Mouse (Mus musculus) neutrophil, adult 83 days (primary cell): Measurements from ENCODE around the gene Lamp3. TPM values are rescaled to one million over a fixed set of nuclear protein-coding genes. Genes with fewer than 3 reads are reported as not detected.

Experiments used
- total RNA-seq, 2 experiments: library from RNA; stranded (reverse); gene quantifications; one replicate each; pipeline ENCODE4 v1.2.4; 2023

Gene Lamp3
- not detected for total RNA-seq

DNA sequence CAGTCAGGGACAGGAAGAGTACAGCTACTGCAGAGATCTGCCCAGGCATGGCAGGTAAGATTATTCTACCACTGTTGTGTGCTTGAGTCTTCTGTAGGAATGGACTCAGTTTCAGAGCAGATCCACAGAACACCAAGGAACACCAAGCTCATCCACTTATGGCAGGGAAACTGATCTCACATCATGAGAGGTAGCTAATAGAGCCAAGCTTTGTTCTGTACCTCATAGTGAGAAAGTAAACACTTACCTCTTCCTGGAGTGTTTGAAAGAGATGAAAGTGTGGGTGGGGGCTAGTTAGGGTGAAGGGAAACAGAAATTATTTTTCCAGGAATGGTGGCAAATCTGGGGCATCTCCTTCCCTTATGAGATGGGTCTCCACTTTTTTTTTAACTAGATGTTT, at the start of gene Lamp3:
TSS of gene Lamp3 (minus strand) at position 160 of the 400 bp plus-strand sequence.

GRCm38 (mm10) chr16:19629816-19630215, 76.4 kb downstream of the Lamp3 start, which contains the start of gene Olfr171:
Gene Olfr171 (minus strand): TSS chr16:19629916.

DNA sequence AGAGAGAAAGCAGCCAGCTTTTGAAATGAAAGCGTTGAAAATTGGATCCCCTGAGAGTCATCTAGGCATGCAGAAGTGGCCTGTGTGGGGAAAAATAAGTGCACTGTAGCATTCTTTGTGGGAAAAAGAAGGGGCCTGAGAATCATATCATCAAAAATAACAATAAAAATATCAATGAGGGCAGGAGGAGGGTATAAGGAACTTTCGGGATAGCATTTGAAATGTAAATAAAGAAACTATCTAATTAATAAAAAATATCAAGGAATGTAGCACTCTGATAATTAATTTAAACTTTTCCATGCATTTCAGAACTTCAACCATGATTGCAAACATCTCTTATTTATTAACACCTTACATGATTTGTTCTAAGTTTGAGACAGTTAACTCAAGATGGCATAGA, 94.4 kb downstream of the Lamp3 start, which contains the start of gene Olfr170:
TSS of gene Olfr170 (minus strand) at position 101 of the 400 bp plus-strand sequence.

Other genes starting within 250 kb of the Lamp3 start
- not detected for gene Olfr166, start 222.7 kb downstream of the Lamp3 start, total RNA-seq
- gene Olfr167, start 184.1 kb downstream of the Lamp3 start, total RNA-seq, result not detected
- gene Olfr168, start 170.8 kb downstream of the Lamp3 start, total RNA-seq, result not detected
- not detected for gene Olfr169, start 134.6 kb downstream of the Lamp3 start, total RNA-seq
- not detected for gene Olfr170, start 94.5 kb downstream of the Lamp3 start, total RNA-seq
- not detected for gene Olfr171, start 76.5 kb downstream of the Lamp3 start, total RNA-seq
- 1 to 10 TPM; 2.8 to 4.6 TPM for gene B3gnt5, start 53.8 kb upstream of the Lamp3 start, total RNA-seq